Mouse (Mus musculus): Measurements from ENCODE around the gene Nkx2-3. TPM values are rescaled to one million over a fixed set of nuclear protein-coding genes. Genes with fewer than 3 reads are reported as not detected.

Gene Nkx2-3
- polyA plus RNA-seq, 1 experiment from 2014 or later = not detected

GRCm38 (mm10) chr19:43618505-43619030 is 6.4 kb downstream of the Nkx2-3 start:
- no peak for DNase-seq (ENCODE audit: low spot score)

DNA sequence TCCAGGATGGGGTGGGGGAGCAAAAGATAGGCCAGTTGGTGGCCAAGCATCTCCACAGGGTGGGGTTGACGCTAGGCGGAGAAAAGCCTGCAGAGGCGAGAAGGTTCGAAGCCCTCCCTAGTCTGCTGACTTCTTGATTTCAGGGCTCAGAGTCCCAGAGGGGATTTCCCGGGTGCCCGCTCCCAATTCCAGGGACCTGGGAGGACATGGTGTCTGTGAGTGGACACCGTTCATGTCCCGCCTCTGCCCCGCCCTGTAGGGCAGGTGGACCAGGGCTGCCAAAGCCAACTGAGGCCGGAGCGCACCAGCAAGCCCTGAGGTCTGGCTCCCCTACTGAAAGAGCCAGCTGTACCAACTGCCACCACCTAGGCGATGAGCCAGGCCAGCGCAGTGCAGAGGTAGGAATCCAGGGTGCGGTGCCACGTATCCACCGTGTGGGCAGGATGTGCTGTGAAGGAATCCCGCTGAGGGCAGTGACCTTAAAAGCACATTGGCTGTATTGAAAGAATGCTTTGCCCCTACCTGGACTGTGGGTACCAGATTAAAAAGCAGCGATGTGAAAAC is 7.9 kb downstream of the Nkx2-3 start:
- DNase-seq (ENCODE audit: low spot score) = no peak

GRCm38 (mm10) chr19:43623913-43624312 is 11.8 kb downstream of the Nkx2-3 start:
- peak; percentile 63 for DNase-seq (ENCODE audit: low spot score)

DNA sequence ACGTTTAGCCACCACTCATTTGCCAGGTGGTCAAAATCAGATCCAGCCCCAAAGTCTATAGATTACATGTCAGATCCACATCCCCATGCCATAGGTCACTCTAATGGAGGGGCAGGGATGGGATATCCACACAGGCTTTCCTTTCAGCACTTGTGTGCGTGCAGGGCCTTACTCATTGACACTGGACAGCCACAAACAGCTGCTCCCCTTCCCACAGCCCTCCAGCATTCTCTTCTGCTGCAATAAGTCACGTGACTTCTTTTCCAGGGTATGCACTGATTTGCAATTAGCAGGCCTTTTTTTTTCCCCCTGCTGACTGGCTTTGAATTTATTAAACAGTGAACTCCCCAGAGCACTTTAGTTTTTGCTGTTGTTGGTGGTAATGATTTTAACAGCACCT is 14.0 kb downstream of the Nkx2-3 start:
- DNase-seq (ENCODE audit: low spot score) = no peak

DNA sequence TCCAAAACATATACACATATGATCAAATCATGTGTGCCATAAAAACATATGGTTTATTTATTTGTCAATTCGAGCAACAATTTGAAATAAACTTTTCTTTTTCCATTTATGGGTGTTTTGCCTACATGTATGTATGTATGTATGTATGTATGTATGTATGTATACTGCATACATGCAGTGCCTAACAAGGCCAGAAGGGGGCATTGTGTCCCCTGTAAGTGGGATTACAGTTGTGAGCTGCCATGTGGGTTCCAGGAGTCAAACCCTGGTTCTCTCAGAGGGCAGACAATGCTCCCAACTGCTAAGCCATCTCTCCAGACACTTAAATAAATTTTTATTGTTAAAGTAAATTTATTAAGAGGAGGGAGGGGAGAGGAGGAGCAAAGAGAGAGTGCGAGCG is 15.2 kb downstream of the Nkx2-3 start:
- DNase-seq (ENCODE audit: low spot score) = no peak

GRCm38 (mm10) chr19:43629088-43629487 is 17.0 kb downstream of the Nkx2-3 start:
- DNase-seq (ENCODE audit: low spot score) = no peak

- peak; percentile 89 for DNase-seq (ENCODE audit: low spot score)
Measured at GRCm38 (mm10) chr19:43630466-43631251, 18.5 kb downstream of the Nkx2-3 start.

- DNase-seq (ENCODE audit: low spot score) = no peak
Measured at GRCm38 (mm10) chr19:43641833-43642232, 29.7 kb downstream of the Nkx2-3 start.

GRCm38 (mm10) chr19:43642843-43643242 is 30.7 kb downstream of the Nkx2-3 start:
- no peak for DNase-seq (ENCODE audit: low spot score)

DNA sequence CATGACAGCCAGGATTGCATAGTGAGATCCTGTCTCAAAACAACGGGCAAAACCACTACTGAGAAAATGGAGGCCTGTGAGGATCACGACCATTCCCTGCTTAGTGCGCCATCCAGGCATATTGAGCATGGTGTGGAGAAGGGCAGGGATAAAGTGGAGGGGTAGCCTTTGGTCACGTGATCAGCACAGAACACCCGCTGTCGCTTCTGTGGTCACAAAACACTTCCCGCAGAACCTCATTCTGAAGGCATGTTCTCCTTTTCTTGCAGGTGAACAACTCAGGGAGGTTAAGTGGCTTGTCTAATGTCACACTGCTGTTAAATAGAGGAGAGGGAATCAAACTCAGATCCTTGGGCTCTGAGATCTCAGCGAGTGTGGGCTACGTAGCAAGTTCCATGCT is 33.4 kb downstream of the Nkx2-3 start:
- no peak for DNase-seq (ENCODE audit: low spot score)

GRCm38 (mm10) chr19:43646852-43647251 is 34.7 kb downstream of the Nkx2-3 start:
- DNase-seq (ENCODE audit: low spot score) = no peak

- no peak for DNase-seq (ENCODE audit: low spot score)
Measured at GRCm38 (mm10) chr19:43647261-43647660, 35.1 kb downstream of the Nkx2-3 start.

DNA sequence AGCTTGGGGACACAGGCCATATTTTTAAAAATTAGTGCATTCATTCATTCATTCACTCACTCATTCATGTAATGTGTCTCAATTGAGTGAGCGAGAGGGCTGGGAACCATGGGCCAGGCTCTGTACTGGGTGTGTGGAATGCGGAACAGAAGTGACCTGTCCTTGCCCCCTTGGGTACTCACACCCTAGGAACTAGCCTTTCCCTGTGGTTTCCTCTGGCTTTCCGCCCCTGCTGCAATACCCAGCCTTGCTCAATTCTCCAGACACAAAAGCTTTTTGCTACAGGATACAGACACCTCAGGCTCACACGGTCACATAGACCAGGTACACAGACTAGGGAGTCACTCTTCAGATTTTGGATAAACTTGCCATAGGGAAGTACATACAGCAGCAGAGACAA is 36.2 kb downstream of the Nkx2-3 start:
- DNase-seq (ENCODE audit: low spot score) = no peak

- no peak for DNase-seq (ENCODE audit: low spot score)
Measured at GRCm38 (mm10) chr19:43651241-43651785, 39.2 kb downstream of the Nkx2-3 start.

DNA sequence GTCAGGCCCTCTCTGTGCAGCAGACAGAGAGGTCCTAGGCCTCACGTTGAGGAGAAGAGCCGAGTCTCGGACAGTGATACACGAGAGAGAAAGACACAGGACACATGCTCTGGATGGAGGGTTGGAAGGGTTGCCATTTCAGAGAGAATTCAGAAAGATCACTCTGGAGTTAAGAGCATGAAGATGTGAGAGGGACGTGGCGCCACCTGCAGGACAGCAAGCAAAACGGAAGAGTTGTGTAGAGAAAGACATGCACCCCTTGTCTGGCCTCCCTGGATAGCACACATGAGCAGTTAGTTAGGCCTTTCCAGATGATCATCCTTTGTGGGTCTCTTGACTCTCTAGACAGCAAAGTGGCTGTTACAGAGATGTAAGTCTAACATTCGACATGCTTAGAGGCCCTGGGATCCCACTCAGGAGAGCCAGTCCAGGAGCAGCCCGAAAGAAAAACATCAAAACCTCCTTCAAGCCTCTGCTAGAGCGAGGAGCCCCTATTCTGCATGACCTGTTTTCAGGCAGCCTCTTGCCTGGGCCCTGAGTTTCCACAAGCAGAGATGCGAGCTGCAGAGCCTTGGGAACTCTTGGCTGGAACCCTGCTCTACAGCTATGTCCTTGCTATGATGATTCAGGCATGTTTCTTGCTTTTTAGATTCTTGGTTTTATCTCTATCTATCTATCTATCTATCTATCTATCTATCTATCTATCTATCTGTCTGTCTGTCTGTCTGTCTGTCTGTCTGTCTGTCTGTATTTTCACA is 43.8 kb downstream of the Nkx2-3 start:
- DNase-seq (ENCODE audit: low spot score) = peak; percentile 65

- no peak for DNase-seq (ENCODE audit: low spot score)
Measured at GRCm38 (mm10) chr19:43659632-43660031, 47.5 kb downstream of the Nkx2-3 start.

- DNase-seq (ENCODE audit: low spot score) = no peak
Measured at GRCm38 (mm10) chr19:43660774-43661173, 48.6 kb downstream of the Nkx2-3 start.

GRCm38 (mm10) chr19:43662176-43662967 is 50.2 kb downstream of the Nkx2-3 start:
- no peak for DNase-seq (ENCODE audit: low spot score)

DNA sequence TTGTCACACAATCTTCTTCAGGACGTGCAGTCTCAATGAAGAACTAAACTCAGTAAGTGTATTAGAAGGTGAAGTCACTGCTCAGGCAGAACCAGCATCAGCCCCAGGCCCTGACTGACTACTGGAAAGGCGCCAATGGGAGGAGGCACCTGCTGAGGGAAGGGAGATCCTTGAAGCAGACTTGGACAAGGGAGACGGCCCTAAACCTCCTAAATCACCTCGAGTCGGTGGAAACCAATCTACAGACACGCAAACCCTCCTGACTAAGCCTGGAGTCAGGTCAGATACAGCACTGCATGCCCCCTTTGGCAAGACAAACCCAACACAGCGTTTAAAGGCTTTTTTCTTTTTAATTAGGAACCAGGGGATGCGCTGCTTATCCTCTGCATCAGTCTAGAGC is 51.3 kb downstream of the Nkx2-3 start:
- no peak for DNase-seq (ENCODE audit: low spot score)

Data from thymus, postnatal 0 days (tissue).